Mouse (Mus musculus) brain, embryonic 14.5 days (tissue): Measurements from ENCODE around the gene Fut2.

ENCODE experiments used
- CTCF ChIP-seq: fragments of 200-500 bp; IDR thresholded peaks from 2 replicates; pipeline ENCODE4 v1.5.1; 2012; ENCODE audit warnings: inconsistent platforms, mild to moderate bottlenecking, moderate library complexity, borderline replicate concordance; ENCODE audit not compliant: insufficient read depth, insufficient read length; ENCODE audit errors: extremely low read depth
- POLR2A ChIP-seq: fragments of 200-500 bp; IDR thresholded peaks from 2 replicates; pipeline ENCODE4 v1.6.1; 2012; ENCODE audit warnings: mild to moderate bottlenecking, inconsistent platforms, borderline replicate concordance; ENCODE audit not compliant: poor library complexity, insufficient read depth, insufficient read length, severe bottlenecking; ENCODE audit errors: extremely low read depth

- TF ChIP-seq CTCF (no peak), POLR2A (no peak)
These were observed 23.5 kb downstream of the Fut2 start for GRCm38 (mm10) chr7:45642503-45643255.
